Comparison of ENCODE assay signal across 18 mouse cellular contexts in genomic region chr2:77514476-77514875, GRCm38 (mm10).
DNase-seq lines count a peak whose midpoint lies in the region; ATAC-seq and TF ChIP-seq lines count a peak whose summit lies in the region.
"Had no signal": no experiment of that assay in that cellular context is flagged by ENCODE, and none has a peak within 500 bp of the region (broad histone marks: within the 10 kb centered on the region; RNA-seq: fewer than 3 reads in every experiment).

No protein-coding gene starts in this region.

- 48% methylated on average over 4 of the region's 4 CpGs for WGBS in neural tube, embryonic 13.5 days
- WGBS in liver, postnatal 0 days (ENCODE audit: insufficient replicate concordance), result 62% methylated on average over 4 of the region's 4 CpGs

- H3K9me3 ChIP-seq in neural tube, embryonic 13.5 days, result no peaks in the 10 kb centered on the region
- H3K9me3 ChIP-seq in liver, postnatal 0 days (ENCODE audit: low read length), result no peaks in the 10 kb centered on the region
- H3K9me3 ChIP-seq: forebrain, embryonic 15.5 days; limb, embryonic 15.5 days; midbrain, embryonic 12.5 days had no signal

- no peak overlapping the region for H3K4me3 ChIP-seq in neural tube, embryonic 13.5 days
- no peak overlapping the region for H3K4me3 ChIP-seq in liver, postnatal 0 days (ENCODE audit: low read depth, low read length)
- H3K4me3 ChIP-seq: forebrain, embryonic 15.5 days; gastrocnemius, adult 2 months; left cerebral cortex, adult 2 months; limb, embryonic 15.5 days; midbrain, embryonic 12.5 days had no signal

- TF ChIP-seq EP300 in liver, postnatal 0 days (IDR thresholded peaks at IDR 0.05; ENCODE audit: low read depth), result no peak

- H3K27me3 ChIP-seq in neural tube, embryonic 13.5 days, result 0 out of 2 replicates have a peak, but pooled peaks cover 3% of the 10 kb centered on the region
- no peaks in the 10 kb centered on the region for H3K27me3 ChIP-seq in liver, postnatal 0 days (ENCODE audit: insufficient read depth, low read length)
- H3K27me3 ChIP-seq: forebrain, embryonic 15.5 days; limb, embryonic 15.5 days had no signal

- H3K9ac ChIP-seq in neural tube, embryonic 13.5 days, result no peak overlapping the region
- no peak overlapping the region for H3K9ac ChIP-seq in liver, postnatal 0 days (replicated peaks)
- H3K9ac ChIP-seq: forebrain, embryonic 15.5 days; limb, embryonic 15.5 days; midbrain, embryonic 12.5 days had no signal

- DNase-seq in kidney, adult 9 months, result peak; percentile 22
- no peak for DNase-seq in kidney, adult 11 months
- no peak for DNase-seq in neural tube, embryonic 10.5 days (ENCODE audit: extremely low spot score, low spot score)
- peak; percentile 84 for DNase-seq in cerebellum, adult 9-11 months
- no peak for DNase-seq in liver, postnatal 0 days
- no peak for DNase-seq in testis, postnatal 14 days (ENCODE audit: low spot score)
- no peak for DNase-seq in layer of hippocampus, postnatal 10 days (ENCODE audit: low spot score in 2 of 2)
- DNase-seq: adrenal gland, adult 2 months; gastrocnemius, adult 2 months; heart, postnatal 10 days; thymus, postnatal 4 days had no signal

- H3K27ac ChIP-seq in neural tube, embryonic 13.5 days (replicated peaks), result peak overlapping the region; percentile 52
- peak overlapping the region; percentile 74 for H3K27ac ChIP-seq in liver, postnatal 0 days (ENCODE audit: low read depth)
- H3K27ac ChIP-seq: forebrain, embryonic 15.5 days; gastrocnemius, adult 2 months; left cerebral cortex, adult 2 months; limb, embryonic 15.5 days; midbrain, embryonic 12.5 days had no signal

- TF ChIP-seq CTCF in liver, postnatal 0 days (IDR thresholded peaks at IDR 0.05; ENCODE audit: low read depth), result no peak

- H3K4me2 ChIP-seq in neural tube, embryonic 13.5 days, result no peak overlapping the region
- H3K4me2 ChIP-seq in liver, postnatal 0 days (ENCODE audit: low read depth, low read length), result peak overlapping the region; percentile 27; the same call in 1 of the 2 replicates
- H3K4me2 ChIP-seq: forebrain, embryonic 15.5 days; limb, embryonic 15.5 days; midbrain, embryonic 12.5 days had no signal

- ATAC-seq in neural tube, embryonic 13.5 days (ENCODE audit: low read depth), result no peak
- ATAC-seq in liver, postnatal 0 days, result no peak
- ATAC-seq: CD4-positive, CD25-positive, alpha-beta regulatory T cell, adult 4 months; forebrain, embryonic 15.5 days; inflammation-experienced regulatory T-cells, adult 6 months had no signal

- H3K4me1 ChIP-seq in neural tube, embryonic 13.5 days (replicated peaks), result peaks cover 31% of the 10 kb centered on the region
- H3K4me1 ChIP-seq in liver, postnatal 0 days (ENCODE audit: insufficient read depth), result peaks cover 22% of the 10 kb centered on the region

- no peaks in the 10 kb centered on the region for H3K36me3 ChIP-seq in neural tube, embryonic 13.5 days
- H3K36me3 ChIP-seq in liver, postnatal 0 days (replicated peaks; ENCODE audit: insufficient read depth, low read length), result no peaks in the 10 kb centered on the region
- H3K36me3 ChIP-seq: forebrain, embryonic 15.5 days; limb, embryonic 15.5 days; midbrain, embryonic 12.5 days had no signal

Comparison
In these comparisons a context has a peak if more than half of its experiments do, and no peak if none do; other contexts are left out.
1. DNase-seq: peak in kidney, adult 9 months (single experiment) and cerebellum, adult 9-11 months (single experiment); none in kidney, adult 11 months (single experiment), neural tube, embryonic 10.5 days (single experiment), liver, postnatal 0 days (single experiment), testis, postnatal 14 days (single experiment) and layer of hippocampus, postnatal 10 days (0 of 2).